Mouse (Mus musculus) liver, embryonic 14.5 days (tissue): ENCODE measurements around the gene Gbgt1.

Source experiments
- CTCF ChIP-seq: IDR thresholded peaks from 2 replicates; pipeline ENCODE4 v1.5.1; 2016; ENCODE audit warnings: antibody characterized with exemption, low read depth, control low read depth
- EP300 ChIP-seq: IDR thresholded peaks from 2 replicates; pipeline ENCODE4 v1.6.1; 2016; ENCODE audit warnings: antibody characterized with exemption, low read depth

DNA sequence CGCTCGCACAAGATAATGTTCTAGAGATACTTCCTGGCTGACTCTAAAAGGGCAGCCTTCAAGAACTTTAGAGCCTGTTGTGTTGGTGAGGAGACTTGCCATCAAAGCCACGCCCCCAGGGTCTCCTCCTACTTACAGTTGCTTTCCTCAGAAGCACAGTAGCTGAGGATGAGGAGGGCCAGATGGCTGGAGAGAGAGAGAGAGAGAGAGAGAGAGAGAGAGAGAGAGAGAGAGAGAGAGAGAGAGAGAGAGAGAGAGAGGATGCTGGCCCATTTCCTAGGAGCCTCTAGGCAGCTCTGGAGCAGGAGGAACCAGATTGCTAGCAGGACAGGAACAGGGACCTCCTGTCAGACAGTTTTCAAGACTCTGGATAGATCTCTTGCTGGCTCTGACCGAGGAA is 39.5 kb downstream of the Gbgt1 start:
- TF ChIP-seq CTCF = no peak
- no peak for TF ChIP-seq EP300
